Mouse (Mus musculus) embryonic facial prominence, embryonic 12.5 days (tissue): ENCODE measurements at regions not wholly inside any gene's neighbourhood (a gene's known extent, or its start where the extent isn't known, plus 50 kb on each side); places are given as distances from the start of the nearest gene placed in this dataset.
"Not testable (repeated sequence)": the region's sequence is repeated elsewhere in the genome, so short reads cannot be mapped to it uniquely, and the experiment has no call there.

Source experiments
- ATAC-seq: fragments of 200-750 bp; cut with Nextera tagmentation; 2 replicates; pipeline ENCODE4 v1.8.0; 2017; ENCODE audit not compliant: insufficient number of reproducible peaks, insufficient read depth, low FRiP score, low TSS enrichment
- H3K27ac ChIP-seq: fragments of 300-500 bp; sonication (generic); 2 replicates; pipeline ENCODE4 v1.5.1; 2016; ENCODE audit warnings: mild to moderate bottlenecking
- H3K27me3 ChIP-seq: fragments of 300-500 bp; sonication (generic); 2 replicates; pipeline ENCODE4 v1.6.1; 2016; ENCODE audit warnings: mild to moderate bottlenecking, moderate library complexity
- H3K36me3 ChIP-seq: fragments of 300-500 bp; sonication (generic); 2 replicates; pipeline ENCODE4 v1.6.1; 2016; ENCODE audit warnings: mild to moderate bottlenecking
- H3K4me1 ChIP-seq: fragments of 300-500 bp; sonication (generic); 2 replicates; pipeline ENCODE4 v1.6.1; 2016
- H3K4me2 ChIP-seq: fragments of 300-500 bp; sonication (generic); replicated peaks from 2 replicates; pipeline ENCODE4 v1.6.1; 2016; ENCODE audit warnings: mild to moderate bottlenecking, moderate library complexity
- H3K4me3 ChIP-seq: fragments of 300-500 bp; sonication (generic); 2 replicates; pipeline ENCODE4 v1.5.1; 2016; ENCODE audit warnings: mild to moderate bottlenecking
- H3K9ac ChIP-seq: fragments of 300-500 bp; sonication (generic); 2 replicates; pipeline ENCODE4 v1.6.1; 2016; ENCODE audit warnings: mild to moderate bottlenecking, moderate library complexity
- H3K9me3 ChIP-seq: fragments of 300-500 bp; sonication (generic); 2 replicates; pipeline ENCODE4 v1.6.1; 2016; ENCODE audit warnings: mild to moderate bottlenecking, moderate library complexity
- WGBS: fragments of 180-500 bp; shearing (Covaris S2); methylation state at CpG from one replicate; pipeline ENCODE4 v1.1.7; 2016; 5-methylcytosine and 5-hydroxymethylcytosine counted together

GRCm38 (mm10) chr10:30359051-30359450 lies 158.7 kb upstream of the Cenpw start:
- no peaks in the 10 kb centered on the region for H3K4me1 ChIP-seq
- WGBS: 85% methylated on average over 1 of the region's 1 CpGs

GRCm38 (mm10) chr10:30342965-30343478 lies 142.7 kb upstream of the Cenpw start:
- H3K9ac ChIP-seq: no peak overlapping the region
- ATAC-seq: no peak
- no peaks in the 10 kb centered on the region for H3K27me3 ChIP-seq
- 77% methylated on average over 3 of the region's 3 CpGs for WGBS
- no peak overlapping the region for H3K4me3 ChIP-seq
- no peak overlapping the region for H3K4me2 ChIP-seq
- H3K27ac ChIP-seq: no peak overlapping the region
- H3K4me1 ChIP-seq: no peaks in the 10 kb centered on the region
- H3K36me3 ChIP-seq: no peaks in the 10 kb centered on the region
- H3K9me3 ChIP-seq: no peaks in the 10 kb centered on the region

More at GRCm38 (mm10) chr10:30359051-30359450, 158.7 kb upstream of the Cenpw start:
- Histone ChIP-seq H3K4me3 (no peak overlapping the region), H3K27ac (no peak overlapping the region), H3K36me3 (no peaks in the 10 kb centered on the region), H3K4me2 (no peak overlapping the region), H3K27me3 (no peaks in the 10 kb centered on the region), H3K9me3 (no peaks in the 10 kb centered on the region), H3K9ac (no peak overlapping the region)
- no peak for ATAC-seq

- H3K9me3 ChIP-seq: no peaks in the 10 kb centered on the region
- no peak for ATAC-seq
- no peak overlapping the region for H3K27ac ChIP-seq
- H3K4me1 ChIP-seq: peaks cover 17% of the 10 kb centered on the region; the same call in 1 of the 2 replicates
- H3K36me3 ChIP-seq: no peaks in the 10 kb centered on the region
- H3K4me3 ChIP-seq: no peak overlapping the region
- WGBS: 20% methylated on average over 10 of the region's 10 CpGs
- no peak overlapping the region for H3K9ac ChIP-seq
- H3K4me2 ChIP-seq: 0 out of 2 replicates have a peak overlapping the region, but pooled peaks have one; percentile 15
- H3K27me3 ChIP-seq: no peaks in the 10 kb centered on the region
These were observed 128.1 kb upstream of the Cenpw start for GRCm38 (mm10) chr10:30328334-30329014.

- no peak overlapping the region; the same call in 1 of the 2 replicates for H3K4me2 ChIP-seq
These were observed 127.5 kb upstream of the Cenpw start for GRCm38 (mm10) chr10:30327849-30328248.

GRCm38 (mm10) chr10:30326861-30327260 lies 126.5 kb upstream of the Cenpw start:
- 48% methylated on average over 1 of the region's 1 CpGs for WGBS
- no peak overlapping the region for H3K9ac ChIP-seq
- no peaks in the 10 kb centered on the region for H3K36me3 ChIP-seq
- no peaks in the 10 kb centered on the region for H3K9me3 ChIP-seq
- no peak overlapping the region for H3K4me2 ChIP-seq
- H3K4me3 ChIP-seq: no peak overlapping the region
- ATAC-seq: no peak
- H3K27ac ChIP-seq: no peak overlapping the region
- no peaks in the 10 kb centered on the region for H3K27me3 ChIP-seq
- H3K4me1 ChIP-seq: peaks cover 17% of the 10 kb centered on the region; the same call in 1 of the 2 replicates

More at GRCm38 (mm10) chr10:30327849-30328248, 127.5 kb upstream of the Cenpw start:
- H3K36me3 ChIP-seq: no peaks in the 10 kb centered on the region
- H3K9me3 ChIP-seq: no peaks in the 10 kb centered on the region
- 10% methylated on average over 8 of the region's 8 CpGs for WGBS
- H3K9ac ChIP-seq: no peak overlapping the region
- no peak overlapping the region for H3K27ac ChIP-seq
- no peaks in the 10 kb centered on the region for H3K27me3 ChIP-seq
- peak; percentile 81; the same call in 1 of the 2 replicates for ATAC-seq
- no peak overlapping the region for H3K4me3 ChIP-seq
- peaks cover 17% of the 10 kb centered on the region; the same call in 1 of the 2 replicates for H3K4me1 ChIP-seq

- H3K36me3 ChIP-seq, ATAC-seq, H3K27ac ChIP-seq, H3K9ac ChIP-seq, H3K27me3 ChIP-seq, H3K9me3 ChIP-seq, H3K4me1 ChIP-seq, H3K4me3 ChIP-seq, H3K4me2 ChIP-seq: not testable (repeated sequence)
- 86% methylated on average over 3 of the region's 7 CpGs for WGBS
These were observed 95.5 kb upstream of the Cenpw start for GRCm38 (mm10) chr10:30295871-30296270.

DNA sequence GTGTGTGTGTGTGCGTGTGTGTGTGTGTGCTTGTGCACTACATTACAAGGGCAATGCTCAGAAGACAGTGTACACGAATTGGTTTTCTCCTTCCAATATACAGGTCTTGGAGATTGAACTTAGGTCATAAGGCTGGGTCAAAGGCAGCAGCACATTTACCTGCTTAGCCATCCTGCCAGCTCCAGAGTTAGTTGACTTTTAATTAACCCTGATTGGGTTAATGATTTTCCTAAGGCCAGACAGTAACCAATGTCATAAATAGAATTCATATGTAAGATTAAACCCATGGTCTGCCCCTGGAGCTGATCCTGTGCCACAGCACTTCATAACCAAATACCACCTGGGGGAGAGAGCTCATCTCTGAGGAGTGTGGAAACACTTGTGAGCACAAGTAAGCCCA lies 81.3 kb upstream of the Cenpw start:
- no peak overlapping the region for H3K4me3 ChIP-seq
- H3K27ac ChIP-seq: no peak overlapping the region
- 72% methylated on average over 2 of the region's 2 CpGs for WGBS
- no peak overlapping the region for H3K9ac ChIP-seq
- H3K27me3 ChIP-seq: no peaks in the 10 kb centered on the region
- H3K36me3 ChIP-seq: no peaks in the 10 kb centered on the region
- H3K4me1 ChIP-seq: no peaks in the 10 kb centered on the region
- no peak overlapping the region for H3K4me2 ChIP-seq
- no peak for ATAC-seq
- no peaks in the 10 kb centered on the region for H3K9me3 ChIP-seq

DNA sequence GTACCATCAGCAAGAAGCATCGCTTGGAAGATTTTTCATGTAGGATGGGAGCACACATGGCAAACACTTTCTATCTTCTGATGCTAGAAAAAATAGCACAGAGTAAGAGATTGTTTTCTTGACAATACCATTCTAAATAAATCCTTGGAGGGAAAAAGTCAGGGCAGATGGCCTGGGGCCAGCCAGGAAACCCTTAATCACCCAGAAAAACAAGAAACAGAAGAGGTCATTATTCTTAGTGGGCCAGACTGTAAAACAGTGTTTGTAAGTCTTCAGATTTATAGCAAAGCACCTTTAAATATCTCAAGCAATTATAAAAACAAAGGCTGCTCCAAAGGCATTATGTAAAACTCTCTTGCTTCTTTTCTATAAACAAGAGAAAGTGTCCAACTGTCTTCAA lies 80.1 kb upstream of the Cenpw start:
- 63% methylated on average over 1 of the region's 1 CpGs for WGBS
- Histone ChIP-seq H3K9ac (no peak overlapping the region), H3K4me2 (no peak overlapping the region), H3K36me3 (no peaks in the 10 kb centered on the region), H3K27me3 (no peaks in the 10 kb centered on the region), H3K4me3 (no peak overlapping the region), H3K27ac (no peak overlapping the region), H3K4me1 (no peaks in the 10 kb centered on the region), H3K9me3 (no peaks in the 10 kb centered on the region)
- ATAC-seq: no peak

DNA sequence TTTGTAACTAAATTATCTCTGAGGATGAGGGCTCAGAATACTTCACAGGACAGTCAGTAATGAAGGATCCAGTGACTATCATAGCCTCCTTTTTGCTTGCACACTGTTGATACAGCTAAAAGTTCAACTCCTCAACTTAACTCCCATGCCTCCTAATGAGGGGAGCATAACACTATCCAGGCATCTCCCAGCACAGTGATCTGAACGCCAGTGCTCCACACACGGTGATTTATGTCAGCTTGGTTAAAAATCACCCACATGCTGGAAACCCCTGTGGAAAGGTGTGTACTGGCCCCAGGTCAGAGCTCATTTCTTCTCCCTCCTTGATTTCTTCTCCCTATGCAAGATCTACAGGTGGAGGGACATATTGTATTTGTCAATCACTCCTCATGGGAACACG lies 79.6 kb upstream of the Cenpw start:
- Histone ChIP-seq H3K9me3 (no peaks in the 10 kb centered on the region), H3K4me2 (no peak overlapping the region), H3K36me3 (no peaks in the 10 kb centered on the region), H3K9ac (no peak overlapping the region), H3K4me3 (no peak overlapping the region), H3K27me3 (no peaks in the 10 kb centered on the region), H3K4me1 (no peaks in the 10 kb centered on the region), H3K27ac (no peak overlapping the region)
- no peak for ATAC-seq
- WGBS: 38% methylated on average over 3 of the region's 3 CpGs

DNA sequence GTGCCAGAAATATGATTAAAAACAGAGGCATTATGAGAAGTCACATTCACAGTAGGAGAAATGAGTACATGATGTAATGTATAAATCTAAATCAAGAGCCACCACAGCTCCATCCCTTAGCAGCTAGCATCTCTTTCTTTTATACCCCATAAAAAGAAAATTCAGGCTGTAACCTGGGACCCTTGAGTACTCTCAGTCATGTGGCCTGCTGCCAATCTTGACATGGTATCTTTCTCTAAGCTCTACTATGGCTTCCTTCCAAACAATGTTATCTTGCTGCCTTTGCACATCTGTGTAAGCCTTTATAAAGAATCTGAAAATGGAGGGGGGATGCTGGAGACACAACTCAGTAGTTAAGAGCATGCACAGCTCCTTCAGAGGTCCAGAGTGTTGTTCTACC lies 78.6 kb upstream of the Cenpw start:
- ATAC-seq: no peak
- Histone ChIP-seq H3K27me3 (no peaks in the 10 kb centered on the region), H3K9me3 (no peaks in the 10 kb centered on the region)

GRCm38 (mm10) chr10:30265129-30265528 lies 64.8 kb upstream of the Cenpw start:
- no peaks in the 10 kb centered on the region for H3K36me3 ChIP-seq
- no peak for ATAC-seq
- H3K9me3 ChIP-seq: no peaks in the 10 kb centered on the region
- H3K4me2 ChIP-seq: no peak overlapping the region
- H3K4me3 ChIP-seq: no peak overlapping the region
- no peak overlapping the region for H3K9ac ChIP-seq
- H3K27ac ChIP-seq: no peak overlapping the region
- 73% methylated on average over 4 of the region's 4 CpGs for WGBS
- no peaks in the 10 kb centered on the region for H3K27me3 ChIP-seq
- no peaks in the 10 kb centered on the region for H3K4me1 ChIP-seq

More for the DNA sequence above, 78.6 kb upstream of the Cenpw start:
- no peak overlapping the region for H3K4me2 ChIP-seq
- H3K27ac ChIP-seq: no peak overlapping the region
- no peak overlapping the region for H3K9ac ChIP-seq
- H3K4me3 ChIP-seq: no peak overlapping the region
- no peaks in the 10 kb centered on the region for H3K4me1 ChIP-seq
- H3K36me3 ChIP-seq: no peaks in the 10 kb centered on the region

DNA sequence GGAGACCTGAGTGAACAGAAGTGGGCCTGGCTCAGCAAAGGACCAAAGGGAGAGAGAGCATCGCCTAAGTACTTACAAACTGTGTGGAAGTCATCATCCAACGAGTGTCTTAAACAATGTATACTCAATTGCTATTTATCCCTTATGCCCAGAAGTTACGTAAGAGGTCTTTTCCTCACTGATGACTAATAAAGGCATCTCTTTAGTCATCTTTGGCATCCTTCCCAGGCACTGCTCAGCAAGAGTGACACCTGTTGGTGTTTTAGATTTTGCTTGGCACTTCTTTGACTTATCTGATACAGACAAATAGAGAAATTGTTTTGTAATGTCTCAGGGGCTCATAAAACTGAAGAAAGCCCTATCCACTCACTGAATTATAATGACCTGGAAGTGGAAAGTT lies 59.4 kb upstream of the Cenpw start:
- no peaks in the 10 kb centered on the region for H3K9me3 ChIP-seq
- H3K4me3 ChIP-seq: no peak overlapping the region
- H3K4me1 ChIP-seq: no peaks in the 10 kb centered on the region
- 80% methylated on average over 3 of the region's 3 CpGs for WGBS
- ATAC-seq: no peak
- no peak overlapping the region for H3K27ac ChIP-seq
- no peak overlapping the region for H3K9ac ChIP-seq
- no peak overlapping the region for H3K4me2 ChIP-seq
- no peaks in the 10 kb centered on the region for H3K36me3 ChIP-seq
- H3K27me3 ChIP-seq: no peaks in the 10 kb centered on the region
